Mouse (Mus musculus) left cerebral cortex, postnatal 36 days (tissue): ENCODE data around the gene Gsdme. TPM values are rescaled to one million over a fixed set of nuclear protein-coding genes. Genes with fewer than 3 reads are reported as not detected.

Experiments used
- DNase-seq, 2 experiments: peaks; one replicate each; pipeline ENCODE4 v3.0.0; 2021 to 2022; ENCODE audit warnings: low spot score in 2 of 2, mixed read lengths in 1 of 2
- intact Hi-C: fragments of 180-260 bp; cut with DNase I; formaldehyde crosslinking; loops from one replicate; pipeline ENCODE4 v1.15.1; 2025
- total RNA-seq, 2 experiments: library from RNA; stranded (reverse); gene quantifications; 2 replicates each; pipeline ENCODE4 v1.2.3; 2021

Gsdme gene
- total RNA-seq, 2 experiments from 2014 or later: 11.8 to 13.0 TPM

DNA sequence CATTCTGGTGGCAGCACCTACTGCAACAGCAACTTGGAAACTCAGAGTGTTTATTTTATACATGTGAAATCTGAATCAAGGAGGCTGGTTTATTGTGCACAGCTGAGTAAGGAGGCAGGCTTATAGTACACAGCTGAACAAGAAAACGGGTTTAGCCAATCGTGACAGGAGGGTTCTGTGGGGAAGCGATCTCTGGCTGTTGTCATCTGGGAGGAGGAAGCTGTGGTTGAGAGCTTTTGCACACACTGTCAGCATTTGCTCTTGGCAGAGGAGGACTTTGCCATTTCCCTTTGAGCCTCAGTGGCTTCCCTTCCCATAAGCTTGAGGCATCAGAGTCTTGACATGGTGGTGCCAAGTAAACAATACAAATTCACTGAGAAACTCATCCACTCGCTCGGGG, 11.0 kb downstream of the Gsdme start:
- DNase-seq: peak in 1 of 2 experiments; percentile 9
- intact Hi-C loops: loop anchor here (10.0 kb wide), 1 partner anchor 138 kb away; the partner anchor contains the start of gene Mpp6

- no peak for DNase-seq
- intact Hi-C loops: no loop called here
These were observed 15.9 kb downstream of the Gsdme start for GRCm38 (mm10) chr6:50247791-50248190.

GRCm38 (mm10) chr6:50247356-50247755, 16.3 kb downstream of the Gsdme start:
- intact Hi-C loops: no loop called here
- DNase-seq: no peak

- intact Hi-C loops: no loop called here
- no peak for DNase-seq
These were observed 18.7 kb downstream of the Gsdme start for GRCm38 (mm10) chr6:50244967-50245366.

DNA sequence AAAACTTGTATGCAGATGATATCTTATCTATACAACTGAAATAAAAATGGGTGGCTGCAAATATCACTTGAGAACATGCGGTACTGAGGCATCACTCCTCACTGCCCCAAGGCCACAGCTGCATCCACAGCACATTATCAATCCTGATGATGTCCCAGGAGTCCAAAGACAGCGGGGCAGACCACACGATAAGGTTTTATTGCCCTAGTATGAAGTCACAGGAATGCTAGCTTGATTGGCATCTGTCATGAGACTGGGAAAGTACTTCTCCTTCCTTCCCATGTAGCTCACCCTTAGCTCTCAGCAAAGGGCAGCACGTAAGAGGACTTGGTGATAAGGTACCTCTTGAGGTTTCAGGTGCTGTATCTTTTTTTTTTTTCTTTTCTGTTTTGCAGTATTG, 19.5 kb downstream of the Gsdme start:
- DNase-seq: no peak
- intact Hi-C loops: no loop called here

DNA sequence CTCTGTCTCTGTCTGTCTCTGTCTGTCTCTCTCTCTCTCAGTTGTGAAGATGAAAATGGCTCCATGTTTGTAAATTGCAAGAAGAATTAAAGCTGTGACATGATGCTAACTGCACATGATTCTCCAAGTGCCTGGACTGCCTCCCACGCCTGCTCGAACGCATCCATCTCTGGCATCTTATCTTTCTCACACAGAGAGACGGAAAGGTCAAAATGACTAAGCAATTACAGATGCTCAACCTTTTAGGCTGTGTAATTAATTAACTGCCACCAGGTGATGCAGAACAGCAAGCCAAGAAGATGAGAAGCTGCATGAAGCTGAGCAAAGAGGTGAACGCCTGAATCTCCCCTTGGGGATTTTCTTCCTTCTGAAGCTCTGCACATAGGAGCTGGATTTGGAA, 23.2 kb downstream of the Gsdme start:
- intact Hi-C loops: no loop called here

GRCm38 (mm10) chr6:50239902-50240301, 23.8 kb downstream of the Gsdme start:
- DNase-seq: no peak
- intact Hi-C loops: no loop called here

More for the DNA sequence above, 23.2 kb downstream of the Gsdme start:
- no peak for DNase-seq

DNA sequence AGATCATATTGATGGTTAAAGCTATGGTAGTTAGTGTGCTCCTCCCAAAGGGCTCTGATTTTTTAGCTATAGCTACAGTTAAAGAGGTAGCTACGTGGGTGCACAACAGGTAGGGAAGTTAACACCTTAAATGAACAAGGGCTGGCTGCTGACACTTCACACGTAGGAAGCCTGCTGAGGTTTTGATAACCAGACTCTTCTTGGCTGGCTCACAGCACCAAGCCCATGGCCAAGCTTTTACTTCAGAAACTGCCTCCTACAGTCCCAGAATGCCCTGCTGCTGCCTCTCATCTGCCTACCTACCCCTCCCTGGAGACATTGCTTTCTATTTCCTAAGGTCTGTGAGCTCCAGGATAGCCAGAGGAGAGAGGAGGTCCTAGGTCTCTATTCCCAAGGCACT, 25.7 kb downstream of the Gsdme start:
- DNase-seq: no peak

DNA sequence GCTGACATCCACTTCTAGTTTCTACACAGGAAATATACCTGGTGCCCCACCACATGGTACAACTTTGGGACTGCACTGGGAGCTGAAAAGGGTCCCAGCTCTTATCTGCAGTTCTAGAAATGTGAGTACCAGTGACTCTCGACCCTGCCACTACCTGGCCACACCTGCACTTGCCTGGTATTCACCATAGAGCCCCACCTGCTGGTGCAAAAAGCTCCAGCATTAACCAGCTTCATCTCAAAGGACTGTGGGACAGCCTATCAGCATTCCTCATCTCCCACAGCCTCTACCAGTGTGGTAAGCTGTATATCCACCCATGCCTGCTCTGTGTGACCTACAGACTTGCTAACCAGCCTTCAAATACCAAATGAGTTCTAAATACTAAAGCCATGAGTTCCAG, 30.7 kb downstream of the Gsdme start:
- DNase-seq: no peak
- intact Hi-C loops: no loop called here

More for the DNA sequence above, 25.7 kb downstream of the Gsdme start:
- intact Hi-C loops: no loop called here

DNA sequence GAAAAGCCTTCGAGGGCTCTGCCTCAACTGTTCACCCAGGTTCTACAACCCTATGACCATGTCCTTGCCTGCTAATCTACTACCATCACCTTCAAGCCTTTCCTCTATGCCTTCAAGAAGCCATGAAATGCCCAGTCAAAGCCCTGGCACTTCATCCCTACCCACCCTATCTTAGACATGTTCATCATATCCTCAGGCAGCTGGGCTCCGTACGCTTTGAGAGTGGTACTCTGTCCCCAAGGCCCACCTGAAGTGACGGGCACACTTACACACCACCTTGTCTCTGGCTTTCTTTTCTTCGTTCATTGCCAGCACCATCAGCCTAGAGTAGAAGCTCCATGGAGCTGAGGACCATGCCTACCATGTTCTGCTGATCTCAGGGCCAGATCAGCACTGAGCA, 32.4 kb downstream of the Gsdme start:
- no peak for DNase-seq
- intact Hi-C loops: no loop called here

DNA sequence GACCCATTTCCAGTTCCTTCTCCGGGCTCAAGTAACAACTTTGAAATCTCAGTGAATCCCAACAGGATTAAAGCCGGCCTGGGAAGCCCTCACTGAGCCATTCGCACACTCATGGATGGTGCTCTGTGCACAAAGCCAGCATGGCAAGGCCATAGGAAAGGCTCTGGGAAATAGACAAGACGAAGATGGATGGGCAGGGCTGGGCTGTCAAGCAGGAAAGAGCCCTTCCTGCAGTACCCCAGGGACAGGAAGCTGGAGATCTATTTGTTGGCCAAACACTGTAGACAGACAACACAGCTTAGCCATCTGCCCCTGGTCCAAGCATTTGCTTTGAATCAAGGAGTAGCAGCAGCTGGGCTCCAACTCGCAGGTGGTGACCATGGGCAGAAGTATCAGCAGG, 35.5 kb downstream of the Gsdme start:
- intact Hi-C loops: no loop called here
- DNase-seq: no peak

GRCm38 (mm10) chr6:50225232-50225631, 38.4 kb downstream of the Gsdme start:
- DNase-seq: no peak
- intact Hi-C loops: no loop called here

DNA sequence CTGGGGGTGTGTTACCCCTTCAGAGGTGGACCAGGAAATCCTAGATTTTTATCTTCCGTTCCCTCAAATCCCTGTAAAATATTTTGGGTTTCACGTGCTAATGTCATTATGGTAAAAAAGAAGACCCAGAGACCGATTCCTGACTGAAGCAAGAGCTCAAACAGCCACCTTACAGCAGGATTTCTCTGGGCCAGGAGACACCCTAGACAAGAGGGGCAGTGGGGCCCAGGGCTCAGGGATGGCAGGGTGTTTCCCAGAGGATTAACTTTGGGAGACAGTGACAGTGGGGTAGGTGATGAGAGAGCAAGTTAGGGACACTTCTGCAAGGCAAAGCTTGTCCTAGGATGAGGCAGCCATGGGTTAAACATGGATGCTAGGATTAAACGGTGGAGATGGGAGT, 40.1 kb downstream of the Gsdme start:
- intact Hi-C loops: no loop called here
- DNase-seq: no peak

GRCm38 (mm10) chr6:50222986-50223385, 40.7 kb downstream of the Gsdme start:
- no peak for DNase-seq
- intact Hi-C loops: no loop called here

- intact Hi-C loops: no loop called here
- no peak for DNase-seq
These were observed 41.3 kb downstream of the Gsdme start for GRCm38 (mm10) chr6:50222351-50222750.

GRCm38 (mm10) chr6:50220863-50221262, 42.8 kb downstream of the Gsdme start:
- intact Hi-C loops: no loop called here
- DNase-seq: no peak

DNA sequence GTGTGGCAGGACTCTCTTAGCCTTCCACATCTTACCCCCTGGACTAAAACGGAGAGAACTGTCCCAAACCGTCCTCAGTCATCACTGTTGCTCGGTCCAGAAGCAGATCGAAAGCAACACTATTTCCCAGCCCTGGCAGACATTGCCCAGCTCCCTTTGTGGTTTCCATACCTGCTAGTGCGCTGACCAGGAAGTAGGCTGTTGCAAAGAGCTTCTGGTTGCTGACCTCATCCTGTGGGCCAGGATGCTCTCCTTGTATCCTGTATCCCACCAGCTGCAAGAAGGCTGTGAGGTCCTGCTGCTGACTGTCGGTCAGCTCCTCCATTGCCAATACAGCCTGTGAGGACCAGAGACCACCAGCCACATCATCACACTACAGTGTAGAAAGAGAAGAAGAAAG, 44.6 kb downstream of the Gsdme start:
- intact Hi-C loops: no loop called here
- no peak for DNase-seq

- intact Hi-C loops: no loop called here
- DNase-seq: no peak
These were observed 45.0 kb downstream of the Gsdme start for GRCm38 (mm10) chr6:50218628-50219027.

DNA sequence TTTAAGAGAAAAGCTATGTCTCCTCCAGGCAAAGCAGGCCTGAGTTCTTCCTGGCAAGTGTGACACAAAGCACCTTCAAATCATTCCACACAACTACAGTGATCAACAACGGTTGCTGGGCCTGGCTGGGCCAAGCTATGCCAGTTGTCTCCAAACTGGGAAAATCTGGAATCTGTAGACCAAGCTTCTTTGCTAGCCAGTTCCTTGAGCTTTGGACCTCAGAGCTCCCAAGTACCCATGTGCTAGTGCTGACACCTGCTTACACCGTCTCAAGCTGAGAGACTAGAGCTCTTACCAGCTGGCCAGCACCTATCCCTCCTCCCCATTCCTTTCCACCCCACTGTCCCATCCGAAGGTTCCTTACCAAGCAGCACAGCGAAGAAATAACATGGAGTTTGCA, 47.7 kb downstream of the Gsdme start:
- intact Hi-C loops: no loop called here
- DNase-seq: no peak

DNA sequence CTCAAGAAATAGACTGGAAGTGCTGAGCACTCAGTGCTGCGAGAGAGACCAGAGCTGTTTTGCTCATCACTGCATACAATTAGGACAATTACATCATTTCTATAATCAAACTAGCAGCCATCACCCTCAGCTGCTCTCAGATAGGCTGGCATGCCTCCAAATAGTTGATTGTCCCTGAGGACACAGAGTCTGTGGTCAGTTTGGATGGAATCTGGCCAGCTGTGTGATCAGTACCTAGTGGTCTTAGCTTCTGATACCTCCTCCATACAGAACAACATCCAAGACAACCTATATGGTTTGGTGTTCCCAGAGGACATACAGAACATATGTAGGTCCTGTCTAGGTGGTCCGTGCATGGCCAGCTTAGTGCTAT, 48.3 kb downstream of the Gsdme start:
- intact Hi-C loops: no loop called here
- DNase-seq: no peak

DNA sequence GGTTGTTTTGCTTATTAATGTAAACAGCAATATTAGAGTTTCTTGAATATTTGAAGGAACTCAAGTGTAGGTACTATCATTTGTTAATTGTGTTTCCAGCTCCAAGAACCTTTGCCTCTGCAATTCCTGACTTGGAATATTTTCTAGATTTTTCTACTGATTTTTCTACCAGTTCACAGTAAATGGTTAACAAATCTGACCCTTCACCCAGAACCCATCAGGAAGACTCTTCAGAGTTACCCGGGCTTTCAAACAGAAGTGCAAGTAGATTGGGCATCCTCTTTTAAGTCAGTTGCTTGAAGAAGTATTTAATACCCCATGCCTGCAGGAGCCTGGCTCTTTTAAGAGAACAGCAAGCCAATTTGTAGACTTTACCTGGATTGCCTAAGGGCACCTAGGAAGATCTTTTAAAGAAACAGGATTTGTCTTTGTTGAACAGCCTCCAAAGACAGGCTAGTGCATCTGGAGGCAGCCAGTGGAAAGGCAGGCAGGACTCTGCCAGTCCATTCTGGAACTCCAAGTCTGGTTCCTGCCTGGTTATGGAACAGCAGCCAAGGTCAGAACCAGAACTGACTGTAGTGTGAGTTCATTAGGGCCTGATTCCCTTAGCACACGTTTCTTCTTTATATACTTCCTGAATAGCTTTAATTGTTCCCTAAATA, 48.8 kb downstream of the Gsdme start:
- intact Hi-C loops: no loop called here

GRCm38 (mm10) chr6:50205093-50205492, 58.6 kb downstream of the Gsdme start:
- DNase-seq: no peak
- intact Hi-C loops: no loop called here

More for the DNA sequence above, 48.8 kb downstream of the Gsdme start:
- DNase-seq: no peak
